Mouse (Mus musculus) myocyte (in vitro differentiated cells): ENCODE results near the gene Nemf. TPM values are rescaled to one million over a fixed set of nuclear protein-coding genes. Genes with fewer than 3 reads are reported as not detected.
A peak's percentile ranks its signal among the peaks of the same experiment; 100 is the strongest.

Source experiments
- H3K27me3 ChIP-seq: one replicate; pipeline ENCODE4 v1.6.1; 2011; ENCODE audit not compliant: control insufficient read depth, insufficient read depth, insufficient read length
- H3K36me3 ChIP-seq: one replicate; pipeline ENCODE4 v1.6.1; 2011; ENCODE audit not compliant: control insufficient read depth, insufficient read depth
- H3K4me2 ChIP-seq: one replicate; pipeline ENCODE4 v1.6.1; 2011; ENCODE audit warnings: low read depth, control low read depth
- H3K4me3 ChIP-seq: one replicate; pipeline ENCODE4 v1.5.1; 2011; ENCODE audit warnings: mild to moderate bottlenecking, control low read depth, moderate library complexity
- H3K79me2 ChIP-seq: one replicate; pipeline ENCODE4 v1.6.1; 2011; ENCODE audit not compliant: control insufficient read depth, insufficient read depth
- H3ac ChIP-seq: one replicate; pipeline ENCODE4 v1.6.1; 2011; ENCODE audit not compliant: control insufficient read depth, insufficient read length
- CEBPB ChIP-seq: IDR thresholded peaks from 2 replicates; pipeline ENCODE4 v1.6.1; 2011; ENCODE audit warnings: mild to moderate bottlenecking, moderate library complexity; ENCODE audit not compliant: poor library complexity, insufficient read depth, severe bottlenecking
- E2F4 ChIP-seq: IDR thresholded peaks from one replicate; pipeline ENCODE4 v1.6.1; 2011; ENCODE audit warnings: mild to moderate bottlenecking, control low read depth, moderate library complexity; ENCODE audit not compliant: insufficient read depth
- MAX ChIP-seq: IDR thresholded peaks from one replicate; pipeline ENCODE4 v1.6.1; 2011; ENCODE audit warnings: low read depth, mild to moderate bottlenecking, control low read depth
- MYOD1 ChIP-seq, 3 experiments: IDR thresholded peaks; one replicate each; pipeline ENCODE4 v1.6.1; 2011; ENCODE audit warnings: control low read depth in 2 of 3, low read depth in 2 of 3, mild to moderate bottlenecking in 2 of 3, moderate library complexity in 1 of 3; ENCODE audit not compliant: insufficient read length in 2 of 3, control insufficient read depth in 1 of 3
- MYOG ChIP-seq, 3 experiments: IDR thresholded peaks; one replicate each; pipeline ENCODE4 v1.6.1; 2011; ENCODE audit warnings: control low read depth in 2 of 3, low read depth in 2 of 3, mild to moderate bottlenecking in 2 of 3; ENCODE audit not compliant: insufficient read length in 2 of 3, control insufficient read depth in 1 of 3, insufficient read depth in 1 of 3
- POLR2A ChIP-seq: IDR thresholded peaks from one replicate; pipeline ENCODE4 v1.6.1; 2011; ENCODE audit warnings: low read depth, mild to moderate bottlenecking, control low read depth, moderate library complexity; ENCODE audit not compliant: insufficient read length
- POLR2AphosphoS2 ChIP-seq: IDR thresholded peaks from one replicate; pipeline ENCODE4 v1.6.1; 2011; ENCODE audit warnings: low read depth, control low read depth; ENCODE audit not compliant: insufficient read length
- REST ChIP-seq: IDR thresholded peaks from one replicate; pipeline ENCODE4 v1.6.1; 2011; ENCODE audit warnings: mild to moderate bottlenecking, control low read depth, moderate library complexity; ENCODE audit not compliant: insufficient read depth, insufficient read length
- SRF ChIP-seq: IDR thresholded peaks from one replicate; pipeline ENCODE4 v1.6.1; 2011; ENCODE audit warnings: low read depth; ENCODE audit not compliant: control insufficient read depth, insufficient read length
- TCF12 ChIP-seq: IDR thresholded peaks from one replicate; pipeline ENCODE4 v1.6.1; 2011; ENCODE audit warnings: mild to moderate bottlenecking, control low read depth; ENCODE audit not compliant: poor library complexity, insufficient read depth, severe bottlenecking
- TCF3 ChIP-seq: IDR thresholded peaks from one replicate; pipeline ENCODE4 v1.6.1; 2011; ENCODE audit warnings: low read depth, control low read depth; ENCODE audit not compliant: insufficient read length
- USF1 ChIP-seq: IDR thresholded peaks from one replicate; pipeline ENCODE4 v1.6.1; 2011; ENCODE audit warnings: low read depth, mild to moderate bottlenecking, control low read depth, moderate library complexity
- polyA plus RNA-seq: library from polyadenylated mRNA; unstranded; fragments of >200 nt; fragmentation: generic; extraction: Trizol; gene quantifications from one replicate; pipeline ENCODE4 v1.2.1, GENCODE M21; 2012; ENCODE audit warnings: missing spikeins

Gene Nemf
- 6.8 TPM for polyA plus RNA-seq

DNA sequence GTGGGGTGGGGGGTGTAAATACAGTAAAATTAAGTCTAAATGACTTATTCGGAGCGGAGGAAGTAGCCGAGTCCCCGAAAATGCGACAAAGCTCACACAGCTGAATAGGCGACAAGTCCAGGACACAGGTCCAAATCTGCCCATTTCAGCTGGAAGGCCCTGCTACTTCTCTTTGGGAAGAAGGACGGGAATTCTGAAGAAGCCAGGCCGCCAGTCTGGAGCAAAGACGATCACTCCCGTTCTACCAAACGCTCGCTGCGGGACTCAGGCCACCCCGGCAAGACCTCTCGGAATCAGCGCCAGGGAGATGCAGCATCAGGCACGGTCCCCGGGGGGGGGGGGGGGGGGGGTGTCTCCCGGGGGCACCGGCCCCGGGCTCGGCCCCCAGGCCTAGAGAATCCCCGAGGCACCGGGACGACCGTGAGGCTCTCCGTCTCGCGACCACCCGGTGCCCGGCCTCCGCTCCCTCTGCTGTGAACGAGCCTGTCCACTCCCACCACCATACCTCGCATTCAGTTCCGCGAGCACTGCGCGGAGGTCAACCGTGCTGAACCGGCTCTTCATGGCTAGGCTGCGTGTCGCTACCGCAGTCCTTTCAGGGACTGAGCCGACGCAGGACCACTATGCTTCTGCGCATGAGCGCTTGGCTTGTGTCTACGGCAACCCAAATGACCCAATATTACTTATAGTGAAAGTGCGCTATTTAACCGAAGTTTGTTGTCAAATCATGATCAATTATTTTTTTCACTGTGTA is at the start of gene Nemf:
Nemf (minus strand) TSS at position 620 of the 754 bp plus-strand sequence.
- H3K27me3 ChIP-seq, result no peaks in the 10 kb centered on the region
- H3K4me3 ChIP-seq, result peak within 1 kb of the TSS; percentile 80

DNA sequence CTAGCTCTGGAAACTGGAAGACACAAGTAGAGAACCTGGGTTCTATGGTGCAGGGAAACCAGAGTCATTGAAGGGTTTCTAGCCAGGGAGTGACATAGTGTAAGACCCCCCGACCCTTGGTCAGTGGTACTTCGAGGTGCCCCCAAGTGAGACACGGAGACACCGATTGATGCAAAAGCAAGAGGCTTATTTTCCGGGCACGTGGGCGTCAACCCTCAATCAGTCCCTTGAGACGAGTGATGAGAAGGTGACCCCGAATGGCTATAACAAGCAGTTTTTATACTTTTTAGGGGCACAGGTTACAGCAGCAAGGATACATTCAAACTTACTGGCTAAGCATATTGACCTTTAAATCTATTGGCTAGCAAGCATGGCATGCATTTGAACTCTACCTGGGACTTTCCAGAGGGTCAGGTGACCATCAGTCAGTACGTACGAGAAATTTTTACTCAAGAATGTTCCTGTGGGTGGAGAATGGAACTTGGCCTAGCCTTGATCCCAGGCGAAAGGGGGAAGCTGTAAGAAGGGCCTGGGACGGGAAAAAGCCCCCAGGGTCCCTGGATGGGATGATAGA is 45.7 kb upstream of the Nemf start:
- Histone ChIP-seq H3K36me3 (no peaks in the 10 kb centered on the region), H3K27me3 (no peaks in the 10 kb centered on the region), H3K4me3 (no peak overlapping the region), H3K79me2 (no peaks in the 10 kb centered on the region), H3ac (no peak overlapping the region), H3K4me2 (no peak overlapping the region)
- TF ChIP-seq MYOG (IDR thresholded peaks at IDR 0.05; ENCODE audit: control insufficient read depth in 1 of 3, insufficient read depth in 1 of 3, insufficient read length in 2 of 3, low read depth in 2 of 3) (no peak), MAX (no peak), E2F4 (no peak), USF1 (no peak), CEBPB (no peak), MYOD1 (IDR thresholded peaks at IDR 0.05; ENCODE audit: control insufficient read depth in 1 of 3, insufficient read length in 2 of 3, low read depth in 2 of 3) (no peak), TCF12 (no peak), POLR2A (no peak), REST (no peak), SRF (no peak), TCF3 (no peak), POLR2AphosphoS2 (no peak)

More for the DNA sequence above, at the start of gene Nemf:
- TF ChIP-seq MYOG (IDR thresholded peaks at IDR 0.05; ENCODE audit: control insufficient read depth in 1 of 3, insufficient read depth in 1 of 3, insufficient read length in 2 of 3, low read depth in 2 of 3) (no peak), POLR2AphosphoS2 (peak; percentile 98), POLR2A (peak; percentile 99)
- Histone ChIP-seq H3K36me3 (peaks cover 21% of the 10 kb centered on the region), H3ac (peak within 1 kb of the TSS; percentile 83), H3K4me2 (peak within 1 kb of the TSS; percentile 91), H3K79me2 (peaks cover 18% of the 10 kb centered on the region)

DNA sequence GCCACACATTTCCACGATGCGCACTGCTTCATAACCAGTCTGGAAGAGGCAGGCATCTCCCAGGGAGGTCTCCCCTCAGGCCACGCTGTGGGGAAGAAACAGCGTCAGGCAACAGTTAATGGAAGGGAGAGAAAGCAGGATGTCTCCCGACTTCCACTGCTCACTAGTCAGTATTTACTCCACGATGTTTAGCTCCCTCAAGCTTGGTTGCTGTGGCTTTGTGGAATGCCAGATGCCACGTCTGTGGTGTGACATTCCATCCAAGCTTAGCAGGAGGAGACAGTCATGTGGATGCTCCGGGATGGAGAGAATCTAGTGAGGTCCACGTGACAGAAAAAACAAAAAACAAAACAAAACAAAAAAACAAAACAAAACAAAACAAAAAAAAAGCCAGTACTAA is 45.1 kb upstream of the Nemf start:
- no peak overlapping the region for H3K4me3 ChIP-seq
- no peak for TF ChIP-seq TCF12
- TF ChIP-seq POLR2AphosphoS2, result no peak
- TF ChIP-seq USF1, result peak; percentile 7
- TF ChIP-seq MYOG (IDR thresholded peaks at IDR 0.05; ENCODE audit: control insufficient read depth in 1 of 3, insufficient read depth in 1 of 3, insufficient read length in 2 of 3, low read depth in 2 of 3), result no peak
- TF ChIP-seq SRF, result no peak
- no peak overlapping the region for H3K4me2 ChIP-seq
- no peaks in the 10 kb centered on the region for H3K79me2 ChIP-seq
- no peak overlapping the region for H3ac ChIP-seq
- no peaks in the 10 kb centered on the region for H3K36me3 ChIP-seq
- H3K27me3 ChIP-seq, result no peaks in the 10 kb centered on the region

DNA sequence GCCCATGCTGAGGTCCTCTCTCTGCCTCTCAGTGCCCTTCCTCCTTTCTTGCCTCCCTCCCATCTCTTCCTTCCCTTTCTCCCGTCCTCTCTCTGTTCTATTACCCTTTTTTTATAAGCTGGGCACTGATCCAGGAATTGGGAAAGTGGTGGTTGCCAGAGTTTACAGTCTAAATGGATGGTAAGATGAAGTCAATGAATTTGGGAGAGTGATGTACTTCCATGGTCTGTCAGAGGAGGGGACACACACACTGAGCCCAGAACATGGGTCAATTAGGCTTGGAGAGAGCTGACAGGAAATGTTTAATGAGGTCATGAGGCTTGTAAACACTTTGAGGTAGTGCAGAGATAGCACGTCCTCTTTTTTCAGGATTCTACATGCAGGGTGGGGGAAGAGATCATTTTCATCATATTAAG is 43.9 kb upstream of the Nemf start:
- no peak overlapping the region for H3K4me3 ChIP-seq
- no peak overlapping the region for H3ac ChIP-seq
- no peaks in the 10 kb centered on the region for H3K27me3 ChIP-seq
- no peak overlapping the region for H3K4me2 ChIP-seq
- H3K79me2 ChIP-seq, result no peaks in the 10 kb centered on the region
- H3K36me3 ChIP-seq, result no peaks in the 10 kb centered on the region
- TF ChIP-seq TCF12 (no peak), TCF3 (no peak), USF1 (no peak), POLR2A (no peak), POLR2AphosphoS2 (no peak), SRF (no peak), E2F4 (no peak), MYOD1 (IDR thresholded peaks at IDR 0.05; ENCODE audit: control insufficient read depth in 1 of 3, insufficient read length in 2 of 3, low read depth in 2 of 3) (no peak), CEBPB (no peak), REST (no peak)

DNA sequence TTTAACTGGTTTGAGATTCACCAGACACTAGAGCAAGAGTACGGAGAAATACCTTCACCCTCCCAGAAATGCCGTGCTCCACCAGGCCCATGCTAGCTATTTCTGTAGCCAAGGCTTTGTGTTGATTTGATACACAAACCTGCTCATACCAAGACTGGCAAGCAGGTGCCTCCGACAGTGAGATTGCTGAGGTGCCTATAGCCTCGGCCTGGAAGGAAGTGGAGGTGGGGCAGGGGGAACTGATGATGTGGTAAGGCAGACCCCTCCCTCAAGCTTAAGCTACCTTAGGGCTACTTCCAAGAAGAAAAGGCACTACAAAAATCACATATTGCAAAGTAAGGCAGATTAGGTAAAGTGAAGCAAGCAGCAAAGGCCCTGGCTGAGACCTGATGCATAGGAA is 43.4 kb upstream of the Nemf start:
- no peaks in the 10 kb centered on the region for H3K27me3 ChIP-seq
- no peaks in the 10 kb centered on the region for H3K79me2 ChIP-seq
- no peak overlapping the region for H3ac ChIP-seq
- H3K4me2 ChIP-seq, result no peak overlapping the region
- H3K36me3 ChIP-seq, result no peaks in the 10 kb centered on the region
- H3K4me3 ChIP-seq, result no peak overlapping the region
- TF ChIP-seq MYOG (IDR thresholded peaks at IDR 0.05; ENCODE audit: control insufficient read depth in 1 of 3, insufficient read depth in 1 of 3, insufficient read length in 2 of 3, low read depth in 2 of 3), result no peak
- no peak for TF ChIP-seq MAX
- no peak for TF ChIP-seq SRF
- TF ChIP-seq E2F4, result no peak
- no peak for TF ChIP-seq TCF12
- no peak for TF ChIP-seq TCF3
